ENCODE assay signal across 26 mouse cellular contexts in genomic region chr9:30932346-30932745, GRCm38 (mm10). TPM values are rescaled to one million over a fixed set of nuclear protein-coding genes. Genes with fewer than 3 reads are reported as not detected.
"Had no signal": no experiment of that assay in that cellular context is flagged by ENCODE, and none has a peak within 500 bp of the region (broad histone marks: within the 10 kb centered on the region; RNA-seq: fewer than 3 reads in every experiment).

No protein-coding gene starts in this region.

- H3K27ac ChIP-seq: forebrain, embryonic 15.5 days; heart, adult 2 months; heart, embryonic 13.5 days; heart, embryonic 15.5 days; hindbrain, embryonic 13.5 days; hindbrain, embryonic 15.5 days; hindbrain, postnatal 0 days; kidney, embryonic 15.5 days; kidney, postnatal 0 days; limb, embryonic 13.5 days had no signal

- H3K4me2 ChIP-seq: forebrain, embryonic 15.5 days; heart, embryonic 11.5 days; heart, embryonic 13.5 days; heart, embryonic 15.5 days; hindbrain, embryonic 13.5 days; hindbrain, embryonic 15.5 days; kidney, embryonic 15.5 days; limb, embryonic 13.5 days had no signal

- H3K9ac ChIP-seq: forebrain, embryonic 15.5 days; forebrain, postnatal 0 days; heart, embryonic 13.5 days; heart, embryonic 15.5 days; hindbrain, embryonic 13.5 days; hindbrain, embryonic 15.5 days; kidney, embryonic 15.5 days; limb, embryonic 13.5 days had no signal

- H3K4me1 ChIP-seq: forebrain, embryonic 15.5 days; hindbrain, embryonic 13.5 days; hindbrain, embryonic 15.5 days; limb, embryonic 13.5 days had no signal

- H3K4me3 ChIP-seq: forebrain, embryonic 15.5 days; heart, adult 2 months; heart, embryonic 13.5 days; heart, embryonic 15.5 days; hindbrain, embryonic 13.5 days; hindbrain, embryonic 15.5 days; kidney, embryonic 15.5 days; limb, embryonic 13.5 days had no signal

- DNase-seq: forebrain, postnatal 0 days; gastrocnemius, postnatal 14 days; gastrocnemius, postnatal 36 days; heart, adult 2 months; heart, postnatal 14 days; heart, postnatal 36 days; kidney, adult 11 months; kidney, adult 2 months; kidney, adult 9 months; kidney, postnatal 14 days; kidney, postnatal 36 days; layer of hippocampus, adult 9-11 months; layer of hippocampus, postnatal 36 days; left cerebral cortex, postnatal 4 days had no signal

- H3K9me3 ChIP-seq: forebrain, embryonic 15.5 days; heart, embryonic 13.5 days; heart, embryonic 15.5 days; hindbrain, embryonic 13.5 days; hindbrain, embryonic 15.5 days; kidney, embryonic 15.5 days; limb, embryonic 13.5 days had no signal

- H3K36me3 ChIP-seq: forebrain, embryonic 15.5 days; heart, embryonic 13.5 days; heart, embryonic 15.5 days; hindbrain, embryonic 13.5 days; hindbrain, embryonic 15.5 days; kidney, embryonic 15.5 days; limb, embryonic 13.5 days had no signal

- ATAC-seq: forebrain, embryonic 15.5 days; forebrain, postnatal 0 days; hindbrain, postnatal 0 days; intestine, embryonic 16.5 days had no signal

- H3K27me3 ChIP-seq: forebrain, embryonic 15.5 days; hindbrain, embryonic 13.5 days; hindbrain, embryonic 15.5 days had no signal

RNA-seq across cellular contexts. Expression of gene Adamts8, which starts 10.0 kb away (rescaled TPM):
- total RNA-seq: hematopoietic stem cell, adult 5-6 weeks had no signal
